Mouse (Mus musculus) brain, embryonic 14.5 days (tissue): Measurements from ENCODE around the gene Bmp3.

ENCODE experiments used
- CTCF ChIP-seq: fragments of 200-500 bp; IDR thresholded peaks from 2 replicates; pipeline ENCODE4 v1.5.1; 2012; ENCODE audit warnings: inconsistent platforms, mild to moderate bottlenecking, moderate library complexity, borderline replicate concordance; ENCODE audit not compliant: insufficient read depth, insufficient read length; ENCODE audit errors: extremely low read depth
- POLR2A ChIP-seq: fragments of 200-500 bp; IDR thresholded peaks from 2 replicates; pipeline ENCODE4 v1.6.1; 2012; ENCODE audit warnings: mild to moderate bottlenecking, inconsistent platforms, borderline replicate concordance; ENCODE audit not compliant: poor library complexity, insufficient read depth, insufficient read length, severe bottlenecking; ENCODE audit errors: extremely low read depth

- TF ChIP-seq POLR2A = no peak
- no peak for TF ChIP-seq CTCF
Observed at GRCm38 (mm10) chr5:98900926-98901325, 46.7 kb downstream of the Bmp3 start.
